Mouse (Mus musculus): ENCODE measurements around the gene Trib3. TPM values are rescaled to one million over a fixed set of nuclear protein-coding genes. Genes with fewer than 3 reads are reported as not detected.
"Not testable (repeated sequence)": the region's sequence is repeated elsewhere in the genome, so short reads cannot be mapped to it uniquely, and the experiment has no call there.

Gene Trib3
- polyA plus RNA-seq, 1 experiment from 2014 or later, result 0.79 TPM

DNA sequence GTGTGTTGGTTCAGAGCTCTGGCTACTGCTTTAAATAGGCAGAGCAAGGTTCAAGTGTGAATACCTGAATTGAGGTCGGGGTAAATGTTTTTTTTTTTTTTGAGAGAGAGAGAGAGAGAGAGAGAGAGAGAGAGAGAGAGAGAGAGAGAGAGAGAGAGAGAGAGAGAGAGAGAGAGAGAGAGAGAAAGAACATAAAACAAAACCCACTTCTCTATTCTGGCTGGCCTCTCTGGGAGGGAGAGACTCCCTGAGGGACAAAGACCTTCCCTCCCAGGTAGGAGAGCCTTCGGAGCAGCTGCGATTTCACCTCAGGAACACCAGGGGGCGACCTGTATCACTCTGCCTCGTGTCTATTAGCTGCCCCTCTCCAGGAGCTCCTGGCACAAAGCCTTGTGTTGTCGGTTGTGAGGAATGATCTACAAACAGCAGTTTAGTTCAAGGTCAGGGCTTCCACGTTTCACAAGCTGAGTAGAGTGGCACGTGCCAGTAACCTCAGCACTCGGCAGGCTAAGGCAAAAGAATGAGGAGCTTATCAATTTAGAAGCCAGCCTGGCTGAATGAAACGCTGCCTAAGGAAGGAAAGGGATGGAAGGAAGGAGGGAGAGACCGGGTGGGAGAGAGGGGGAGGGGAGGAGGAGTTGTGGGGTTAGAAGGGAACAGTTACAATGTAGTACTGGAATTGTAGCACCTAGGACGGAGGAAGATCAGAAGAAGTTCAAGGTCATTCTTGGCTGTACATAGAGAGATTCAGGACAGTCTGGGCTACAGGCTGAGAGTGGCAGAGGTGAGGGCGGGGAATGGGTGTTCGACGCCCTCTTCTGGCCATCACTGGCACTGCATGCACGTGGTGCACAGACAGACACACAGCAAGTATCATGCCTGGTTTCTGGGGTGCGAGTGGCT lies 19.7 kb upstream of the Trib3 start:
- peak; percentile 65 for ATAC-seq
- H3K9ac ChIP-seq, result no peak overlapping the region; the same call in 1 of the 2 replicates
- peak overlapping the region; percentile 46 for H3K4me2 ChIP-seq
- H3K36me3 ChIP-seq (ENCODE audit: poor library complexity, severe bottlenecking), result no peaks in the 10 kb centered on the region
- H3K27ac ChIP-seq, result 0 out of 2 replicates have a peak overlapping the region, but pooled peaks have one; percentile 2
- H3K4me1 ChIP-seq, result 0 out of 2 replicates have a peak, but pooled peaks cover under 1% of the 10 kb centered on the region
- WGBS, result 13% methylated on average over 17 of the region's 17 CpGs
- H3K9me3 ChIP-seq (replicated peaks), result no peaks in the 10 kb centered on the region
- no peaks in the 10 kb centered on the region; the same call in 1 of the 2 replicates for H3K27me3 ChIP-seq
- H3K4me3 ChIP-seq, result no peak overlapping the region

DNA sequence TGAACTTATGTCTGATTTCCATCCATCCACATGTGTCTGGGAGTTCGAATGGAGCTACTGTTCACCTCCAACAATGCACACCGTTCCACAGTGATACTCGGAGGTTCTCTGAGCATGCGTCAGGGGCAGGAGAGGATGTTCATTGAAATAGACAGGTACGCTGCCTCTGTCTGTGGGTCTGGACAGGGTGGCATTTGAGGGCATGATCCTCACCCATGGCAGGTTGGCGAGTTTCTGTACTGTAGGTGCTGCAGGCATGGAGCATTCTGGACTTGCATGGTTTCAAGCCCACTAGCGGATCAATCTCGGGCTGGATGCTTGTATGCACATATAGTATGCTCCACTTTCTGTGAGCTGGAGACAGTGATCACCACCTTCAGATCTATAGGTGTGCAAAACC lies 17.4 kb upstream of the Trib3 start:
- Histone ChIP-seq H3K27ac (no peak overlapping the region), H3K4me2 (no peak overlapping the region), H3K4me3 (no peak overlapping the region), H3K27me3 (no peaks in the 10 kb centered on the region), H3K9me3 (replicated peaks) (no peaks in the 10 kb centered on the region), H3K36me3 (ENCODE audit: poor library complexity, severe bottlenecking) (no peaks in the 10 kb centered on the region), H3K9ac (no peak overlapping the region), H3K4me1 (no peaks in the 10 kb centered on the region)
- no peak for ATAC-seq
- 88% methylated on average over 8 of the region's 8 CpGs for WGBS

DNA sequence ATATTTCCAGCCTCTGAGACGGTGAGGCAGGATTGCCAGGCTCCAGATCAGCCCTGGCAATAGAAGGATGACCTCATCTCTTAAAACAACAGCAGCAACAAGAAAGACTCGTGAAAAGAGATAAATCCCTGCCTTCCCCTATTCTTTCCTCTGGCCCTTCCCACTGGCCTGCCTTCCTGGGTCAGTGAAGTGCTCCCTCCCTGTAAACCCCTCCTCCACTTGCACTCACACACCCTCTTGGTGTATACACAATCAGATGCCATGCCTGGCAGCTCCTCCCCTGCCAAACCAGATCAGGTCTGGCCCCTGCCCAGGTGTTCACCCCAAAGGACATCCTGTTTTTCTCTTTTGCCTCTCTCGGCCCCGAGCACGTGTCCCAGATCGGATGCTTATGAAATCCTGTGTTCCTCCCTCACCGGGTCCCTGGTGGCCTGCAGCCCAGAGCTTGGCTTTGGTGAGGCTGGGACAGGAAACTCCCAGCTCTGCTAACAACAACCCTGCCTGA lies 16.5 kb upstream of the Trib3 start:
- 56% methylated on average over 7 of the region's 7 CpGs for WGBS
- Histone ChIP-seq H3K36me3 (ENCODE audit: poor library complexity, severe bottlenecking) (no peaks in the 10 kb centered on the region), H3K9ac (no peak overlapping the region), H3K4me2 (no peak overlapping the region), H3K9me3 (replicated peaks) (no peaks in the 10 kb centered on the region), H3K4me1 (no peaks in the 10 kb centered on the region), H3K4me3 (no peak overlapping the region), H3K27me3 (no peaks in the 10 kb centered on the region), H3K27ac (no peak overlapping the region)
- no peak for ATAC-seq

DNA sequence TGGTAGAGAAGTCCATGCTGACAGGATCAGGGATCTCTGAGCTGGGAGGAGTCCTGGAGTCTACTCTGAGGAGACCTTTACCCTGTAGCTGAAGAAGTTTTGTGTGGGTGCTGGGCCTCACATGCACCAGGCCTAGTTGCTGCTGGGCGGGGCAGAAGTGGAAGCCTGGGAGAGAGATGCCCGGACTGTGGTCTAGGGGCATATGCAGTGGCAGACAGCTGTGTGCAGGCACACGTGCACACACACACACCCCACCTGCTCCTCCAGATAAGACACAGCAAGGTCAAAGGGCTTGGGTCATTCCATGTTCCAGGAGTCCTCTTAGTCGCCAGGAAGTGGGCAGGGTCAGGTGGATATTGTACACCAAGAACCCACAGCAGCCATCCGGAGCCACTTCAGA lies 15.8 kb upstream of the Trib3 start:
- no peak overlapping the region for H3K4me2 ChIP-seq
- 73% methylated on average over 5 of the region's 5 CpGs for WGBS
- H3K4me1 ChIP-seq, result no peaks in the 10 kb centered on the region
- H3K9ac ChIP-seq, result no peak overlapping the region
- ATAC-seq, result no peak
- no peaks in the 10 kb centered on the region for H3K27me3 ChIP-seq
- H3K36me3 ChIP-seq (ENCODE audit: poor library complexity, severe bottlenecking), result no peaks in the 10 kb centered on the region
- H3K4me3 ChIP-seq, result no peak overlapping the region
- H3K27ac ChIP-seq, result no peak overlapping the region
- no peaks in the 10 kb centered on the region for H3K9me3 ChIP-seq (replicated peaks)

DNA sequence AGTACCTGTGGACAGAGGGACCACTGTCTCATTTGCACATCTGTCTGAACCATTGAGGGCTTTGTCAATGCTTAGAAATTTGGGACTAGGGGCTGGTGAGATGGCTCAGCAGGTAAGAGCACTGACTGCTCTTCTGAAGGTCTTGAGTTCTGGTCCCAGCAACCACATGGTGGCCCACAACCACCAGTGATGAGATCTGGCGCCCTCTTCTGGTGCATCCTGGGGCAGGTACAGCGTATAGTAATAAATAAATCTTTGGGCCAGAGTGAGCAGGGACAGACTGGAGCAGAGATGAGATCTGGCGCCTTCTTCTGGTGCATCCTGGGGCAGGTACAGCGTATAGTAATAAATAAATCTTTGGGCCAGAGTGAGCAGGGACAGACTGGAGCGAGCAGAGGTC lies 15.1 kb upstream of the Trib3 start:
- H3K4me3 ChIP-seq, result not testable (repeated sequence)

DNA sequence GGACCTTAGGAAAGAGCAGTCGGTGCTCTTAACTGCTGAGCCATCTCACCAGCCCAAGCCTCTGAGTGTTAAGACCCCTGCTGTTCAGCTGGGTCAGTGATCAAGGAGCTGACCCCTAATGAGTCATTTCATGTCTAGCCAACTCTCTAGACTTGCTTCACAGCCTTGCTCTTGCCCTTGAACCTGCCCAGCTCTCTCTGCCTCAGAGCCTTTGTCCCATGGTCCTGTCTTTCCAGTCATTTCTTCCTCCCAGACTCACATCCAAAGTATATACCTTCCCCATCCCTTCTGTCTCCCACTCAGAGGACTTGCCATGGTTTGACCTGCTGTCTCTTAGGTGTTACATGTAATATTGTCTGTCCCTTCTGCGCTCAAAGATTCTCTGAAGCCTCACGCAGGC lies 13.4 kb upstream of the Trib3 start:
- 89% methylated on average over 3 of the region's 3 CpGs for WGBS

More for the DNA sequence above, 15.1 kb upstream of the Trib3 start:
- H3K27ac ChIP-seq; H3K9me3 ChIP-seq (replicated peaks); H3K9ac ChIP-seq; H3K4me2 ChIP-seq; H3K36me3 ChIP-seq (ENCODE audit: poor library complexity, severe bottlenecking); ATAC-seq; H3K4me1 ChIP-seq; H3K27me3 ChIP-seq: not testable (repeated sequence)
- WGBS, result 77% methylated on average over 5 of the region's 5 CpGs

DNA sequence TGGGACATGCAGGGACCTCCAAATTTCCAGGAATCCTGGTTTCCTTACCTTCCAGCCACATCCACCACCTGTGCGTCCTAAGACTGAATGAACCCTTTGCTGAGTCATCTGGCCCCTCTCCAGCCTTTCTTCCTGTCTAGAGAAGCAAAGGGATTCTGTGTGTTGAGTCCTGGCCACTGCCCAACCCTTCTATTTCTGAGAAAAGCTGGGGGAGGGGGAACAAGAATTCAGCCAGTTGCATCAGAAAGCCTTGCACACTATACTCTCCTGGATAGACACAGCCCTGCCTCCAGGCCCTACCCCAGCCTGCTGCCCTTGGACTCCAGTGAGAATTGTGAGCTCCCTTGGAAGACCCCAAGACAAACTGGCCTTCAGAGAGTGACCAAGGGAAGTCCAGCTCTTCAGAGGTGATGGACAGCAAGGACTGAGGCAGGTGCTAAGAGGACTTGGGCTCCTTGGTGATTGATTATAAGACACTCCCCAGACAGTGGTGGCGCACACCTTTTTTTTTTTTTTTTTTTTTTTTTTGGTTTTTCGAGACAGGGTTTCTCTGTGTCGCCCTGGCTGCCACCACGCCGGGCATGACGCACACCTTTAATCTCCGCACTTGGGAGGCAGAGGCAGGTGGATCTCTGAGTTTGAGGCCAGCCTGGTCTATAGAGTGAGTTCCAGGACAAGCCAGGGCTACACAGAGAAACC lies 6.2 kb upstream of the Trib3 start:
- H3K4me3 ChIP-seq, result no peak overlapping the region
- no peak overlapping the region for H3K9ac ChIP-seq
- H3K36me3 ChIP-seq (ENCODE audit: poor library complexity, severe bottlenecking), result no peaks in the 10 kb centered on the region
- H3K9me3 ChIP-seq (replicated peaks), result no peaks in the 10 kb centered on the region
- no peak for ATAC-seq
- 0 out of 2 replicates have a peak, but pooled peaks cover 4% of the 10 kb centered on the region for H3K27me3 ChIP-seq
- H3K27ac ChIP-seq, result no peak overlapping the region
- no peak overlapping the region for H3K4me2 ChIP-seq
- WGBS, result 89% methylated on average over 8 of the region's 8 CpGs
- H3K4me1 ChIP-seq, result 0 out of 2 replicates have a peak, but pooled peaks cover 3% of the 10 kb centered on the region

More for the DNA sequence above, 13.4 kb upstream of the Trib3 start:
- Histone ChIP-seq H3K36me3 (ENCODE audit: poor library complexity, severe bottlenecking) (no peaks in the 10 kb centered on the region), H3K4me3 (no peak overlapping the region), H3K4me1 (no peaks in the 10 kb centered on the region), H3K9ac (no peak overlapping the region), H3K9me3 (replicated peaks) (no peaks in the 10 kb centered on the region), H3K4me2 (no peak overlapping the region), H3K27ac (no peak overlapping the region), H3K27me3 (no peaks in the 10 kb centered on the region)
- ATAC-seq, result no peak

DNA sequence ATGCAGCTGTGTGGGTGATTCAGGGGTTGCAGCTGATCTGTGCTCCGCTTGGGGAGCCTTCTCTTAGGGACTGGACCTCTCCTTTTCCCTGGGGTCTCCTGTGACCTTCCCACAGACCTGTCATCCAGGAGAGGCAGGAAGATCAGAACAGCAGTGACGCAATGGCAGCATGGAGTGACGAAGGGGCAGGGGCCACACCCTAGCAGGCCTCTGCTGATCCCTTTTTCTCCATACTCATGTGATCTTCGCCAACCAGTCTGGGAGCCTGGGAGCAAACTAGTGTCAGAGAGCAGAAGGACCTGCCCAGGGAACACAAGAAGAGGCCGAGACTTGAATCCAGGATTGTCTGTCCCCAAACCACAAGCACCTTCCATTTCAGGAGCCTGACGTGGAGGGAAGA lies 5.4 kb upstream of the Trib3 start:
- Histone ChIP-seq H3K4me2 (no peak overlapping the region), H3K4me3 (no peak overlapping the region), H3K9me3 (replicated peaks) (no peaks in the 10 kb centered on the region), H3K27ac (no peak overlapping the region), H3K36me3 (ENCODE audit: poor library complexity, severe bottlenecking) (no peaks in the 10 kb centered on the region), H3K9ac (no peak overlapping the region), H3K4me1 (peaks cover 7% of the 10 kb centered on the region), H3K27me3 (0 out of 2 replicates have a peak, but pooled peaks cover 5% of the 10 kb centered on the region)
- no peak for ATAC-seq
- WGBS, result 86% methylated on average over 6 of the region's 6 CpGs

DNA sequence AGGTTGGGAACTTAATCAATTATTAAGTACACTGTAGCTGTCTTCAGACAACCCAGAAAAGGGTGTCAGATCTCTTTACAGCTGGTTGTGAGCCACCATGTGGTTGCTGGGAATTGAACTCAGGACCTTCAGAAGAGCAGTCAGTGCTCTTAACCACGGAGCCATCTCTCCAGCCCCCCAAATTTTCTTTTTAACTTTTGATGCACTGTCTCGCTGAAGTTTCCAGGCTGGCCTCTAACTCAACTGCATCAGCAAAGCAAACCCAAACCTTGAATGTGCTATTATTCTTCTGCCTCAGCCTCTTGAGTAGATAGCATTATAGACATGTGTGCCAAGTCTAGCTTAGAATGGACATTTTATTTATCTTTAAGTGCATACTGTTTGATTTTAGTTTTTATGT lies 3.9 kb upstream of the Trib3 start:
- Histone ChIP-seq H3K4me2 (no peak overlapping the region), H3K9me3 (replicated peaks) (no peaks in the 10 kb centered on the region), H3K27ac (no peak overlapping the region), H3K4me3 (no peak overlapping the region), H3K27me3 (0 out of 2 replicates have a peak, but pooled peaks cover 8% of the 10 kb centered on the region), H3K4me1 (peaks cover 13% of the 10 kb centered on the region), H3K9ac (no peak overlapping the region), H3K36me3 (ENCODE audit: poor library complexity, severe bottlenecking) (no peaks in the 10 kb centered on the region)
- WGBS, result 84% methylated on average over 2 of the region's 2 CpGs
- no peak for ATAC-seq

DNA sequence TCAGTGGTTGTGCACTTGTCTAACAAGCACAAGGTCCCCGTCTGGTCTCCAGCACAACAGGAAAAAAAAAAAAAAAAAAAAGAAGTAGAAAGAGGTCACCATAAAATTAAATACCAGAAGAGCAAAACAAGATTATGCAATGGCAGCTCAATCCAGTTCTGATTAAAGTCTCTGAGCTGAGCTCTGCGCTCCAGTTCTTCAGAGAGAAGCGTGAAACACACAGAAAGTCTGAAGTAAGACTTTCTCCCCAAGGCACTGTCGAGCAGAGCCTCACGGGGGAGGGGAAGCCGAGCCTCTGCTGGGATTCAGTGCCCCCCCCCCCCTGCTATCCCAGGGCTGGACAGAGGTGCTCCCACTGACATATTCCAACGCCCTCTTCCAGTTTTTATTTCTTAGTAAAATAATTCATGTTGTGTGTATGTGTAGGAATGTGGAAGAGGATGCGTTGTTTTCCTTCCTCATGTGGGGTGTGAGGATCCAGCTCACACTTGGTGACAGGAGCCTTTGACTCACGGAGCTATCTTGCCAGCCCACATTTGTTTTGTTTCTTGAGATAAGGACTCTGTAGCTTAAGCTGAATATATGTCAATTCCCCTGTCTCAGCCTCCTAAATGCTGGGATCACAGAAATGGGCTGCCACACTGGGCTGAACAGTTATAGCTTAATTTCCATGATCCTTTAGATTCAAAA lies 3.1 kb upstream of the Trib3 start:
- no peaks in the 10 kb centered on the region for H3K36me3 ChIP-seq (ENCODE audit: poor library complexity, severe bottlenecking)
- H3K27ac ChIP-seq, result no peak overlapping the region
- H3K4me3 ChIP-seq, result no peak overlapping the region
- no peaks in the 10 kb centered on the region for H3K9me3 ChIP-seq (replicated peaks)
- 50% methylated on average over 9 of the region's 9 CpGs for WGBS
- no peak for ATAC-seq
- H3K27me3 ChIP-seq, result peaks cover 13% of the 10 kb centered on the region; the same call in 1 of the 2 replicates
- H3K9ac ChIP-seq, result no peak overlapping the region
- H3K4me1 ChIP-seq, result peaks cover 13% of the 10 kb centered on the region
- no peak overlapping the region for H3K4me2 ChIP-seq

DNA sequence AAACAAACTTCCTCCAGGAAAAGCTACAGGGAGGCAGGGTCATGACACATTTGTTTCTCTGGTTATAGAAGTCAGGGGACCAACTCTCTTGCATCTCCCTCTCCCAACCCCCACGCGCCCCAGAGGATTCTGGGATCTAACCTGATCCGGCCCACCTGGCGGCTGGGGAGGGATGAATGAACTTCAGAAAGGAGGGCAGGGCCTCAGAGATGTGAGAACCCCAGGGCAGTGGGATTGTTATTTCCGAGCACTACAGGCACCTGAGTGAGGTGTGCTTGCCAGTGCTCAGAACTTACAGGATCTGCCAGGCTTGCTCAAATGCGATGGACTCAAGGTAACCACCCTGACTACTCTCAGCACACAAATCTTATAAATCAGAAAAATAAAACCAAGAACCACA lies 1.6 kb upstream of the Trib3 start:
- WGBS, result 60% methylated on average over 6 of the region's 6 CpGs
- Histone ChIP-seq H3K27me3 (peaks cover 16% of the 10 kb centered on the region; the same call in 1 of the 2 replicates), H3K4me1 (peaks cover 13% of the 10 kb centered on the region), H3K9ac (no peak overlapping the region), H3K4me2 (no peak overlapping the region), H3K4me3 (no peak overlapping the region), H3K27ac (no peak overlapping the region), H3K36me3 (ENCODE audit: poor library complexity, severe bottlenecking) (no peaks in the 10 kb centered on the region), H3K9me3 (replicated peaks) (no peaks in the 10 kb centered on the region)
- ATAC-seq, result no peak
